Mouse (Mus musculus) lung, postnatal 10 days (tissue): ENCODE measurements at regions not wholly inside any gene's neighbourhood (a gene's known extent, or its start where the extent isn't known, plus 50 kb on each side); places are given as distances from the start of the nearest gene placed in this dataset.

Experiments
- DNase-seq: peaks from one replicate; pipeline ENCODE4 v3.0.0; 2021

DNA sequence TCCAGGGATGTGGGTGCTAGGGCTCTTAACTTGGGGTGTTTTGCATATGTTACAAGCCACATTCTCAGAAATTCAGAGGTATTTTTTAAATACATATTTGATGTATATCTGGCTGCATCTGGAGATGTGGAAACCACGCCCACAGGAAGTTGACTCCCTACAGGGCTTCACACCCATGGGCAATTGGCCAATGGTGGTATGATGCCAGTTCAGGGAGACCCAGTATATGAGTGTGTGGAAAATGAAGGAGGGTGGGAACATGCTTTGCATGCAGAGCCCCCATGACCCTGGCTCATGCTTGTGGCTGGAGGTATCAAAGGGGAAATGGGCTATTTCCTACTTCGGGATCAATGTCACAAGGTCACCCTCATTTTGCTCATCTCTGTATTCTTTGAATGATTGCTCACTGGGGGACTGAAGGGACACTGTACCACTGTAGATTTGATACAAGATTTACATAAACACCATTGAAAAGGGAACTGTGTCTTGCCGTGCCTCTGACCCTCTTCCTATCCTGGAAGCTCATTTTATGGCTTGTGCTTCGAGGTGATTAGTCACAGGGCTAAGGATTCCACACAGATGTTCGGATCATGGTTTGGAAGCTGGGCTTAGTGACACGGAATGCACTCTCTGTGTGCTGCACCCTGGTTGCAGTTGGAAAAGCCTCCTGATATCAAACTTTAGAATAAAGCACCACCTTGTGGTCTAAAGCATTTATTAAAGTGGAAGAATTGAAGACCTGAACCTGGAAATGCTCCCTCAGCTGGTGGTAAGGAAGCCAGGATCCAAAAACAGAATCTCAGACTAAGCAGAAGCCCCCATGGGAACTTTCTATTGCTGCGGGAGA lies 56.8 kb upstream of the Edn1 start:
- peak; percentile 50 for DNase-seq

DNA sequence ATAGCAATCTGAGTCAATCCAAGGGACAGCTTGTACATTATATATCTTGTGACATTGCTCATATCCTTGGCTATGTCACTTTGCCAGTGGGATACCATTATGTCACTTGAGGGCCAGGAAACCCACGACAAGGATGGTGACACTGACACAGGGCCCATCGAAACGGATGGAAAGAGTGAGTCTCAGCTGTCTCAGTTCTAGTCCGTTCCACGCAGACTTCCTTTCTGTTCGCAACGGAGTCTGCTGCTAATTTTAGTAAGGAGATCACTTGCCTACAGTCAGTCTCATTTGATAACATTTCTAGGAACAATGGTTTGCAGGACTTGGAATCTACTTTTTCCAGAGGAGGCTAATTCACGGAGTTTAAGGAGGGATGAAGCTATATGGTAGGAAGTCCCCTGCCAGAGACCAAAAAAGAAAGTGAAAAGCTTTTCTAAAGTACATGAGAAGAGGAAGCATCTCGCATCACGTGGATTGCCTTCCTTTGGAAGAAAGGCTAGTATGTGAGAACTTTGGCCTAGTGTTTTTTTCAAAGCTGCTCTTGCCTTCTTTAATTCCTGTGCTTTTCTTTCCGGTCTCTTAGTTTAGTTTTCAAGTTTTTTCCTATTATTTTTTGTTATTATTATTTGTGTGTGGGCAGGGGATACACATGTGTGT lies 55.4 kb upstream of the Edn1 start:
- no peak for DNase-seq
